Mouse (Mus musculus) erythroblast, embryonic 14.5 days (primary cell): ENCODE results near the gene Mettl16. TPM values are rescaled to one million over a fixed set of nuclear protein-coding genes. Genes with fewer than 3 reads are reported as not detected.

Experiments
- H3K27me3 ChIP-seq: 2 replicates; pipeline ENCODE4 v1.6.1; 2012; ENCODE audit warnings: inconsistent platforms; ENCODE audit not compliant: control insufficient read depth
- H3K36me3 ChIP-seq: 2 replicates; pipeline ENCODE4 v1.6.1; 2012; ENCODE audit warnings: mild to moderate bottlenecking, inconsistent platforms; ENCODE audit not compliant: control insufficient read depth
- H3K4me1 ChIP-seq: 2 replicates; pipeline ENCODE4 v1.6.1; 2012; ENCODE audit warnings: inconsistent platforms; ENCODE audit not compliant: control insufficient read depth
- H3K4me3 ChIP-seq: replicated peaks from 2 replicates; pipeline ENCODE3; 2012; ENCODE audit warnings: moderate library complexity, mild to moderate bottlenecking, inconsistent platforms
- H3K9me3 ChIP-seq: 2 replicates; pipeline ENCODE4 v1.6.1; 2012; ENCODE audit warnings: low read length, inconsistent platforms, mixed read lengths; ENCODE audit not compliant: control insufficient read depth
- GATA1 ChIP-seq: IDR thresholded peaks from 2 replicates; pipeline ENCODE4 v1.6.1; 2012; ENCODE audit warnings: low read length, inconsistent platforms, mixed read lengths
- TAL1 ChIP-seq: IDR thresholded peaks from 3 replicates; pipeline ENCODE4 v1.6.1; 2012; ENCODE audit warnings: low read length, inconsistent platforms, mixed read lengths
- polyA plus RNA-seq: library from polyadenylated mRNA; stranded (reverse); fragments of >175 nt; gene quantifications from 2 replicates; pipeline ENCODE4 v1.2.3, GENCODE M21; 2012

Gene Mettl16
- polyA plus RNA-seq, 1 experiment = 0.70 TPM

DNA sequence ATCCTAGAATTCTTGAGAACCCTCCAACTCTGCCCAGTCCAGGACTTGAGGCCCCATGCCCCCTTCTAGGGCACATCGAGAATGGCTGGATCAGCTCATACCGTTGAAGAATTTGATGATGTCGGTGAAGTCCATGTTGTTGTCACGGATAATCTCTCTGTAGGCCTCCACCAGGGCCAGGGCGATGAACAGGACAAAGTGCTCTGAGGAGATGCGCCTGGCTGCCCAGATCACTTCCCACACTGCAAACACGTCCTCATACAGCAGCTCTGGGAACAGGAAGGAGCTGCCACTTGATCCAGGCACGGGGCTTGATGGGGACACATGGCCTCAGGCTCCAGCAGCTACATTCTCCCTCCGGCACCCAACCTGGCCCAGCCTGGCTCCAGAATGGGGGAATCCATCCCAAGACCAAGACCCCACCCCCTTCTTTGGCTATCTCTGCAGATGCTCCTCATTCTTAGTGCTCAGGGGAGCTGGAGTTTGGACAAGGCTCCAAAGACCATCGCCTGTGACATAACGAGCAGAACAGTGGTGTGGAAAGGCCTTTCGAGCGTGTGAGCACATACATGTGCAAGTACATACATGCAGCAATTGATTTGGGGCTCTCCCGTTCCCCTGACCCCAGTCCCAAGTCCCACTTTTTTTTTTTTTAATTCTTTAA, 80.5 kb downstream of the Mettl16 start:
- H3K36me3 ChIP-seq = peaks cover 10% of the 10 kb centered on the region
- TF ChIP-seq GATA1 (no peak), TAL1 (no peak)

GRCm38 (mm10) chr11:74857756-74858155, 87.1 kb downstream of the Mettl16 start:
- H3K9me3 ChIP-seq = no peaks in the 10 kb centered on the region
- peaks cover 9% of the 10 kb centered on the region for H3K36me3 ChIP-seq
- H3K4me1 ChIP-seq = peaks cover 3% of the 10 kb centered on the region; the same call in 1 of the 2 replicates
- no peak for TF ChIP-seq TAL1
- TF ChIP-seq GATA1 = no peak
- H3K27me3 ChIP-seq = no peaks in the 10 kb centered on the region
- H3K4me3 ChIP-seq = no peak overlapping the region

More for the DNA sequence above, 80.5 kb downstream of the Mettl16 start:
- Histone ChIP-seq H3K4me1 (peaks cover 20% of the 10 kb centered on the region), H3K27me3 (no peaks in the 10 kb centered on the region), H3K4me3 (no peak overlapping the region), H3K9me3 (no peaks in the 10 kb centered on the region)

GRCm38 (mm10) chr11:74862129-74862528, 91.5 kb downstream of the Mettl16 start:
- H3K4me1 ChIP-seq = peaks cover 3% of the 10 kb centered on the region; the same call in 1 of the 2 replicates
- no peak overlapping the region for H3K4me3 ChIP-seq
- TF ChIP-seq GATA1 = no peak
- no peak for TF ChIP-seq TAL1
- no peaks in the 10 kb centered on the region for H3K9me3 ChIP-seq
- peaks cover 14% of the 10 kb centered on the region for H3K36me3 ChIP-seq
- H3K27me3 ChIP-seq = no peaks in the 10 kb centered on the region

DNA sequence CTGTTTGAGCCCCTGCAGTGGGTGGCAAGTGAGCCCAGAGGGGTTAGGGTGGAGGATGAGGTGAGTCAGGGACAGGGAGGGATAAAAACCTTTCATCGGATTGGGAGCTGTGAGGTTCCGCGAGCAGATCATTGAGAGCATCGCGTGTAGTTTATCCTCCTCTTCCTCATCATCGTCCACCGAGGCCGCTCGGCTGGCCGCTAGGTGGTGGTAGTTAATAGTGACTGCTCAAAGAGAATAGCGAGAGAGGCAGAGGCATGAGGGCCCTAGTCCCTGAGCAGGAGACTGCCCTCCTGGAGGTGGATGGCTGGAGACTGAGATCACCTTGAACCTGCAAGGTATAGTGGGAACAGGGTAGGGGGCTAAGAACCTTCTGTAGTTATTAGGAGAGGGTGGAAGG, 92.8 kb downstream of the Mettl16 start:
- Histone ChIP-seq H3K36me3 (peaks cover 21% of the 10 kb centered on the region), H3K4me1 (peaks cover 3% of the 10 kb centered on the region; the same call in 1 of the 2 replicates)

DNA sequence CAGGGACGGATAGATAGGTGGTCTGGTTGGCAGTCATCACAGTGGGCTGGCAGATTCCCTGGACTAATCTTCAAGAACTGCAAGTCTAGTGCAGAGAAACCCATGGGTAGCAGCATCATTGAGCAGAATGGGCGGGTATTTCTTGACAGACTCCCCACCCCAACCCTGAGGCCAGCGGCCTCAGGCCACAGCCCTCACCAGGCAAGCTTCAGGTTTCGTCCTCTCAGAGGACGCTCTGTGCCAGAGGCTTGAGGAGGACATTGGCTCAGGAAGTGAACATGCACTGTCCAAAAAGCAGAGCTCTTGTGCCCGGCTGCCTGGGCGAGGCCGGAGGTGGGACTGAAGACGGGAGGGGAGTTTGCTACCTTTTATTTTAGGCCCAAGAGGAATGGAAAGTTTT, 93.8 kb downstream of the Mettl16 start:
- no peak overlapping the region for H3K4me3 ChIP-seq
- H3K9me3 ChIP-seq = no peaks in the 10 kb centered on the region
- peaks cover 21% of the 10 kb centered on the region for H3K36me3 ChIP-seq
- H3K27me3 ChIP-seq = no peaks in the 10 kb centered on the region
- TF ChIP-seq GATA1 (no peak), TAL1 (no peak)
- peaks cover 3% of the 10 kb centered on the region; the same call in 1 of the 2 replicates for H3K4me1 ChIP-seq

More for the DNA sequence above, 92.8 kb downstream of the Mettl16 start:
- H3K9me3 ChIP-seq = no peaks in the 10 kb centered on the region
- H3K27me3 ChIP-seq = no peaks in the 10 kb centered on the region
- no peak overlapping the region for H3K4me3 ChIP-seq
- no peak for TF ChIP-seq GATA1
- TF ChIP-seq TAL1 = no peak

DNA sequence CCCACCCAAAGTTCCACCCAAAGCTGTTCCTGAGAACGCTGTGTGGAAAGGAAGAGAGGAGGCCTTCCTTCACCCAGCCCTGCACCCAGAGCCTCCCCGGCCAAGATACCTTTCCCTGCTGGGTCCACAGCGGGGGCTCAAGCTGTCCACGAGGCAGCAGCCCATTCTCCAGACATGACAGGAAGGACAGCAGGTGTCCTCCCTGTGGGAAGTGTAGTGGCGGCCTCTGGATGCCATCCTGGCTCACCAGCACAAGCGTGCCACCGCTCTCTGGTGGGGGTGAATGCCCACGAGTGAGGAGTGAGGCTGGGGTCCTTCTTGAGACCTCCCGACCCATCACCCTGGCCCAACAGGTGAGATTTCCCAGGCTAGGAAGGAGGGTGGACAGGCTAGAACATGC, 94.6 kb downstream of the Mettl16 start:
- Histone ChIP-seq H3K36me3 (peaks cover 21% of the 10 kb centered on the region; the same call in 1 of the 2 replicates), H3K27me3 (no peaks in the 10 kb centered on the region), H3K9me3 (no peaks in the 10 kb centered on the region), H3K4me3 (no peak overlapping the region), H3K4me1 (peaks cover 3% of the 10 kb centered on the region; the same call in 1 of the 2 replicates)
- TF ChIP-seq TAL1 (no peak), GATA1 (no peak)

DNA sequence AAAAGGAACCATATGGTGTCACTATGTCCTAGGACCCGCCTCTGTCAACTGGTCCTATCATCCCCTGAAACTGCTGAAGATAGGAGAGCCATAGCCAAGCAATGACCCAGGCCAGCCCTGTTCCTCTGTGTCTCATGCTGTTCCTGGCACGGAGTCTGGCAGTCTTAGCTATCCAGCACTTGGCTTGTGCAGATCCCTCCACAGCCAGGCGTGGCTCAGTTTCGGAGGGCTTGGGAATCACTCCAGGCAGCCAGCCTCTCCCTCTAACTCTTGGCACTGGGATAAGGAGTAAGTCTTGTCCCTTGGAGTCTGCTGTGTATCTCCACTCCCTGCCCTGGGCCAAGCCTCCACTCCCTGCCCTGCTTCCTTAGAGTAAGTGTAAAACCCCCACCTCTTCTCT, 96.0 kb downstream of the Mettl16 start:
- H3K27me3 ChIP-seq = no peaks in the 10 kb centered on the region
- no peak overlapping the region for H3K4me3 ChIP-seq
- H3K9me3 ChIP-seq = no peaks in the 10 kb centered on the region
- H3K4me1 ChIP-seq = no peaks in the 10 kb centered on the region
- H3K36me3 ChIP-seq = peaks cover 21% of the 10 kb centered on the region; the same call in 1 of the 2 replicates
- no peak for TF ChIP-seq GATA1
- TF ChIP-seq TAL1 = no peak

- no peaks in the 10 kb centered on the region for H3K27me3 ChIP-seq
- no peak overlapping the region for H3K4me3 ChIP-seq
- TF ChIP-seq TAL1 (no peak), GATA1 (no peak)
Measured at GRCm38 (mm10) chr11:74867181-74867580, 96.6 kb downstream of the Mettl16 start.

GRCm38 (mm10) chr11:74868046-74868760, 97.6 kb downstream of the Mettl16 start:
- Histone ChIP-seq H3K36me3 (peaks cover 18% of the 10 kb centered on the region; the same call in 1 of the 2 replicates), H3K4me3 (no peak overlapping the region), H3K27me3 (no peaks in the 10 kb centered on the region), H3K4me1 (no peaks in the 10 kb centered on the region), H3K9me3 (no peaks in the 10 kb centered on the region)
- no peak for TF ChIP-seq GATA1
- TF ChIP-seq TAL1 = no peak

More at GRCm38 (mm10) chr11:74867181-74867580, 96.6 kb downstream of the Mettl16 start:
- H3K4me1 ChIP-seq = no peaks in the 10 kb centered on the region
- H3K36me3 ChIP-seq = peaks cover 19% of the 10 kb centered on the region; the same call in 1 of the 2 replicates
- no peaks in the 10 kb centered on the region for H3K9me3 ChIP-seq
